Mouse (Mus musculus) gastrocnemius, postnatal 25 days (tissue): ENCODE data around the gene Ttc30a2. TPM values are rescaled to one million over a fixed set of nuclear protein-coding genes. Genes with fewer than 3 reads are reported as not detected.
"Not testable (repeated sequence)": the region's sequence is repeated elsewhere in the genome, so short reads cannot be mapped to it uniquely, and the experiment has no call there.

Source experiments
- DNase-seq: peaks from one replicate; pipeline ENCODE4 v3.0.0; 2022
- long read RNA-seq, 2 experiments: library from polyadenylated mRNA; stranded (forward); transcript quantifications; one replicate each; pipeline ENCODE4 v2.0.0; 2021
- total RNA-seq, 2 experiments: library from RNA; stranded (reverse); gene quantifications; 1 replicate in 1 of 2; 2 replicates in 1 of 2; pipeline ENCODE4 v1.2.3; 2021

Ttc30a2 gene
- under 1 TPM; 0.13 to 0.35 TPM for total RNA-seq
- long read RNA-seq, experiment 1 = 0 reads
- long read RNA-seq, experiment 2, partial matches to known transcripts = 0 of 2 reads
- long read RNA-seq, experiment 2, other reads (novel, unspliced or antisense) = 0 of 2 reads

- not testable (repeated sequence) for DNase-seq
These were observed at the start of gene Ttc30a2 for GRCm38 (mm10) chr2:75977752-75978368. Ttc30a2 (minus strand) TSS chr2:75978170.

GRCm38 (mm10) chr2:76016890-76017289 is 38.9 kb upstream of the Ttc30a2 start:
- no peak for DNase-seq

GRCm38 (mm10) chr2:76016136-76016535 is 38.2 kb upstream of the Ttc30a2 start:
- no peak for DNase-seq

- no peak for DNase-seq
These were observed 37.5 kb upstream of the Ttc30a2 start for GRCm38 (mm10) chr2:76015460-76015859.

- DNase-seq = no peak
These were observed 36.7 kb upstream of the Ttc30a2 start for GRCm38 (mm10) chr2:76014659-76015058.

- DNase-seq = no peak
These were observed 28.2 kb upstream of the Ttc30a2 start for GRCm38 (mm10) chr2:76006194-76006593.

GRCm38 (mm10) chr2:76002899-76003298 is 24.9 kb upstream of the Ttc30a2 start:
- no peak for DNase-seq

- DNase-seq = peak; percentile 22
These were observed 23.4 kb upstream of the Ttc30a2 start for GRCm38 (mm10) chr2:76001392-76001791.

GRCm38 (mm10) chr2:75999636-76000035 is 21.7 kb upstream of the Ttc30a2 start:
- DNase-seq = no peak

- DNase-seq = no peak
These were observed 20.7 kb upstream of the Ttc30a2 start for GRCm38 (mm10) chr2:75998692-75999091.

- no peak for DNase-seq
These were observed 19.8 kb upstream of the Ttc30a2 start for GRCm38 (mm10) chr2:75997726-75998125.

GRCm38 (mm10) chr2:75994841-75995240 is 16.9 kb upstream of the Ttc30a2 start:
- no peak for DNase-seq

- DNase-seq = no peak
These were observed 13.7 kb upstream of the Ttc30a2 start for GRCm38 (mm10) chr2:75991581-75992205.

GRCm38 (mm10) chr2:75990885-75991539 is 13.0 kb upstream of the Ttc30a2 start:
- DNase-seq = peak; percentile 42

GRCm38 (mm10) chr2:75989694-75990093 is 11.7 kb upstream of the Ttc30a2 start:
- no peak for DNase-seq

GRCm38 (mm10) chr2:75988779-75989363 is 10.9 kb upstream of the Ttc30a2 start:
- no peak for DNase-seq

- no peak for DNase-seq
These were observed 10.4 kb upstream of the Ttc30a2 start for GRCm38 (mm10) chr2:75988378-75988777.

- DNase-seq = no peak
These were observed 9.8 kb upstream of the Ttc30a2 start for GRCm38 (mm10) chr2:75987739-75988138.

GRCm38 (mm10) chr2:75985124-75985523 is 7.2 kb upstream of the Ttc30a2 start:
- DNase-seq = peak; percentile 33

- no peak for DNase-seq
These were observed 5.9 kb upstream of the Ttc30a2 start for GRCm38 (mm10) chr2:75983847-75984246.

GRCm38 (mm10) chr2:75983091-75983490 is 5.1 kb upstream of the Ttc30a2 start:
- no peak for DNase-seq

GRCm38 (mm10) chr2:75982626-75983025 is 4.7 kb upstream of the Ttc30a2 start:
- DNase-seq = no peak
